Mouse (Mus musculus) brain, embryonic 14.5 days (tissue): ENCODE measurements at regions not wholly inside any gene's neighbourhood (a gene's known extent, or its start where the extent isn't known, plus 50 kb on each side); places are given as distances from the start of the nearest gene placed in this dataset.

Experiments
- CTCF ChIP-seq: fragments of 200-500 bp; IDR thresholded peaks from 2 replicates; pipeline ENCODE4 v1.5.1; 2012; ENCODE audit warnings: inconsistent platforms, mild to moderate bottlenecking, moderate library complexity, borderline replicate concordance; ENCODE audit not compliant: insufficient read depth, insufficient read length; ENCODE audit errors: extremely low read depth
- POLR2A ChIP-seq: fragments of 200-500 bp; IDR thresholded peaks from 2 replicates; pipeline ENCODE4 v1.6.1; 2012; ENCODE audit warnings: mild to moderate bottlenecking, inconsistent platforms, borderline replicate concordance; ENCODE audit not compliant: poor library complexity, insufficient read depth, insufficient read length, severe bottlenecking; ENCODE audit errors: extremely low read depth

DNA sequence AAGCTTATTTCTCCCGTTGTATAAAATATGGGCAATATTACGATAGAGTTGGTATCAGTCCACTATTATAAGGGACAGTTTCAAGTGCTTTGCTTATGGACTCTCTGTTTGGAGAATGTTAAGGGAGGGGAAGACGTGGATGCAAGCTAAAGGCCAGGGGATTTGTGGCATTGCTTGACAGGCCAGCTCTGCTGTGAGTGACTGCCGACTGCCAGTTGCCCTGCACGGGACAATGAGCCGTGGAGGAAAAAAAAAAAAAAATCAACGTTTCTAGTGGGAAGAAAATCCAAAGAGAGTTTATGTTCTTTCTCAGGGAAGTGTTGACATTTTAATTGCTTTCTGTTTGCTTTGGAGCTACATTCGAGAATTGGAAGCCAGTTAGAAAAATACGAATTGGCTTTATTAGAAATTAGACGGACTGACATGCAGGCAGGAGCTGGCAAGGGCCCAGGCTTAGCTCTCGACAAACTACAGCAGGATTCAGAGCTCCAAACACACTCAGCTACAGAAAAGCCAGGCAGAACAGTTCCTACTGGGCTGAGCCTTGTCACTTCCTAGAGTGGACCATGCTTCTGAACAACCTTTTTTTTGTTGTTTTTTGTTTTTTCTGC, 127.5 kb downstream of the Btg1 start:
- no peak for TF ChIP-seq CTCF
- TF ChIP-seq POLR2A, result no peak
